Mouse (Mus musculus): Measurements from ENCODE around the gene Esx1.

DNA sequence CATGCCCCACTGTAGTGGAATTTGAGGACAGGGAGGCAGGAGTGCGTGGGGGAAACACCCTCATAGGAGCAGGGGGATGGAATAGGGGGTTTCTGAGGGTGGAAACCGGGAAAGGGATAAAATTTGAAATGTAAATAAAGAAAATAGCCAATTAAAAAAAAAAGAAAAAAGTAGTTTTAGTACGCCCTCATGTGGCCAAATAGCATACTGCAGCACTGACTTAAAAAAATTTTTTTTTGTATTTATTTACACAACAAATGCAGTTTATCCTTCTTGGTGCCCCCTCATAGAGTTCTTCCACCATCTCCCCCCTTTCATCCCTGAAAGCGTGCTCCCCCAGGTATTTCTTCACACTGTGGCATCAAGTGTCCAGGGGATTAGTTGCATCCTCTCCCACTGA lies 22.8 kb upstream of the Esx1 start:
- TF ChIP-seq MAFK (IDR thresholded peaks at IDR 0.05; ENCODE audit: insufficient replicate concordance, low read length) (no peak), POLR2A (IDR thresholded peaks at IDR 0.05; ENCODE audit: low read depth, low read length) (no peak), TBP (conservative IDR thresholded peaks at IDR 0.05; ENCODE audit: low read depth, low read length) (no peak), RAD21 (IDR thresholded peaks at IDR 0.05; ENCODE audit: low read depth, low read length) (no peak; the same call in 1 of the 2 replicates), GABPA (IDR thresholded peaks at IDR 0.05; ENCODE audit: insufficient replicate concordance, low read depth, low read length) (no peak), MAX (IDR thresholded peaks at IDR 0.05; ENCODE audit: low read length) (no peak)

Measured in CH12.LX (cell line).